In the genomic region with DNA sequence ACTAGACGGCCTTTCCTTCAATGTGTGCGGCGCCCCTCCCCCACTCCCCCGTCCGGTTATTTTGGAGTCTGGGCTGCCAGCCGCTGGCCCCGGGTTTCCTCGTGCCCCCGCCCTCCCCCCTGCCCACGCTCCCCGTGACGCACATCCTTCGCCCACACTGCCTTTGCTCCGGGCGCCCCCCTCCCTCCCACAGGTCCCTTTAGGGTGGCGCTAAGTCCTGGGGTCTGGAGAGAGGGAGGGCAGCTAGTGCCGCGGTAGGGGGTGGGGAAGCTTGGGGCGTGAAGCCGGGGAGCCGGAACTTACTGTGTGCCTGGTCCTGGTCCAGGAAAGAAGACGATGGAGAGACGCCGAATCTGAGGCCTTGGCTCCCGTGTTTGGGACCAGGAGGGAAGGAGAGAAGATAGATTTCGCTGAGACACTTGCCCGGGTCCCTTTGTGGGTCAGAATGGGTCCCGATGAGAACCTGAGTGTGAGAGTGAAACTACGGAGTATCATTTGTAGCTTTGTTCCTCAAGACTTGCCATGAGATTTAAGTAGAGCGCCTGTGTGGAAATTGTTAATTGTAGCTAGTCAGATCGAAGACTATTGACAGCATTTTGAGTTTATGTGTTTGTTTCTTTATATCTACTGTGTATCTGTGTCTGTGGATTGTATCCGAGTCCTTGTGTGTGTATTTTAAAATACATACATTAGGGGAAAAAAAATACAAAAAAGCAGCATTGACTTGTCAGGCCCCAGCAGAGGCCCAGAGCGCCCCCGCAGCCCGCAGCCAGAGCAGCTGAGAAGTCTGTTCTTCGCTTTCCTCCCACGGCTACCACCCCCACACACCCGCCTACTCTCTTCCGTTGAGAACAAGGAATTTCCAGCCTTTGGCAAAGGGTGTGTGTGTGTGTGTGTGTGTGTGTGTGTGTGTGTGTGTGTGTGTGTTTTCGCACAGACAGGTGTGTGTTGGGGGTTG, we compare ENCODE assay signal across 8 mouse cellular contexts. TPM values are rescaled to one million over a fixed set of nuclear protein-coding genes. Genes with fewer than 3 reads are reported as not detected.
DNase-seq lines count a peak whose midpoint lies in the region; ATAC-seq and TF ChIP-seq lines count a peak whose summit lies in the region.

Gene Nab2, minus strand, starts transcription at position 476 of the 958 bp plus-strand sequence.

- no peaks in the 10 kb centered on the region for H3K9me3 ChIP-seq in hindbrain, embryonic 13.5 days

- peak; percentile 20; the same call in 1 of the 2 replicates for TF ChIP-seq POLR2A in cerebellum, adult 2 months (IDR thresholded peaks at IDR 0.05; ENCODE audit: borderline replicate concordance, insufficient read depth, low read length)

- H3K36me3 ChIP-seq in hindbrain, embryonic 13.5 days: no peaks in the 10 kb centered on the region
- peaks cover 14% of the 10 kb centered on the region; the same call in 1 of the 2 replicates for H3K36me3 ChIP-seq in macrophage (ENCODE audit: inconsistent target)

- H3K27me3 ChIP-seq in cerebellum, adult 2 months (ENCODE audit: control insufficient read depth, insufficient read depth, low read length): no peaks in the 10 kb centered on the region
- peaks cover 65% of the 10 kb centered on the region for H3K27me3 ChIP-seq in hindbrain, embryonic 13.5 days

- ATAC-seq in hindbrain, embryonic 13.5 days (ENCODE audit: low FRiP score): no peak

- peaks cover 13% of the 10 kb centered on the region; the same call in 1 of the 2 replicates for H3K4me1 ChIP-seq in cerebellum, adult 2 months (ENCODE audit: control insufficient read depth, insufficient read depth, low read length)
- peaks cover 53% of the 10 kb centered on the region for H3K4me1 ChIP-seq in hindbrain, embryonic 13.5 days (replicated peaks)

- H3K9ac ChIP-seq in hindbrain, embryonic 13.5 days: peak within 1 kb of the TSS; percentile 67

- intact Hi-C loops in left cerebral cortex, adult 2 months (cut with DNase I): no loop called here

- TF ChIP-seq CTCF in cerebellum, adult 2 months (IDR thresholded peaks at IDR 0.05; ENCODE audit: borderline replicate concordance, insufficient read depth, low read depth, low read length): no peak
- no peak; the same call in 1 of the 2 replicates for TF ChIP-seq CTCF in left cerebral cortex, adult 2 months (IDR thresholded peaks at IDR 0.05)

- H3K79me2 ChIP-seq in macrophage (ENCODE audit: inconsistent target): peaks cover 29% of the 10 kb centered on the region

- DNase-seq in MN1 (ENCODE audit: low spot score): peak; percentile 59
- peak; percentile 70 to 79 for DNase-seq in cerebellum, adult 2 months
- DNase-seq in frontal cortex, postnatal 36 days (ENCODE audit: low spot score in 2 of 2): peak; percentile 77 to 81
- DNase-seq in left cerebral cortex, adult 2 months (ENCODE audit: extremely low spot score in 1 of 2, low spot score in 2 of 2): peak; percentile 80 to 83
- DNase-seq in right cerebral cortex, postnatal 14 days: peak; percentile 79
- peak; percentile 68 to 73 for DNase-seq in urinary bladder, postnatal 36 days (ENCODE audit: low spot score in 2 of 2)

- H3K4me2 ChIP-seq in hindbrain, embryonic 13.5 days: peak within 1 kb of the TSS; percentile 75

- peak within 1 kb of the TSS; percentile 94 for H3K27ac ChIP-seq in cerebellum, adult 2 months (ENCODE audit: insufficient read depth, low read length)
- peak within 1 kb of the TSS; percentile 74 for H3K27ac ChIP-seq in hindbrain, embryonic 13.5 days
- H3K27ac ChIP-seq in left cerebral cortex, adult 2 months: peak within 1 kb of the TSS; percentile 98
- H3K27ac ChIP-seq in macrophage: peak within 1 kb of the TSS; percentile 97

- H3K4me3 ChIP-seq in cerebellum, adult 2 months (replicated peaks; ENCODE audit: insufficient read depth, low read depth, low read length): peak within 1 kb of the TSS; percentile 80
- peak within 1 kb of the TSS; percentile 50 for H3K4me3 ChIP-seq in hindbrain, embryonic 13.5 days
- H3K4me3 ChIP-seq in left cerebral cortex, adult 2 months: peak within 1 kb of the TSS; percentile 46
- H3K4me3 ChIP-seq in macrophage (ENCODE audit: inconsistent target): peak within 1 kb of the TSS; percentile 43

- WGBS in cerebellum, adult 2 months: 4% methylated on average over 39 of the region's 40 CpGs
- 3% methylated on average over 39 of the region's 40 CpGs for WGBS in hindbrain, embryonic 13.5 days
- 2% methylated on average over 38 of the region's 40 CpGs for WGBS in macrophage (ENCODE audit: missing documents)

RNA-seq across cellular contexts. Expression of gene Nab2, which starts in this region (rescaled TPM):
- polyA plus RNA-seq in cerebellum, adult 2 months (2012; rRNA removed): 59.2 and 69.9 TPM in 2 replicates
- 2.3 and 3.3 TPM in 2 replicates for polyA plus RNA-seq in hindbrain, embryonic 13.5 days (2015; fragmentation: Nextera tagmentation; extraction: Ambion mirVana)
- total RNA-seq in left cerebral cortex, adult 2 months (2021): 10 to 100 TPM; 44.9 to 67.4 TPM
- 10 to 100 TPM in 25 of 26 experiments, 1 to 10 TPM in 1; 7.8 to 78.4 (median 39.8) TPM for total RNA-seq in macrophage (2018; cell fraction: chromatin; rRNA removed)
- 10 to 100 TPM in 25 of 26 experiments, 1 to 10 TPM in 1; 7.3 to 47.6 (median 21.3) TPM for total RNA-seq in macrophage (2018; cell fraction: cytosol; rRNA removed)
- 10 to 100 TPM; 20.0 to 60.7 (median 31.8) TPM for total RNA-seq in macrophage (2018; cell fraction: nucleus; rRNA removed)
- 28.7 to 37.7 TPM (median 31.1 TPM) in 3 replicates for polyA plus RNA-seq in macrophage (2018)
